Mouse (Mus musculus) adrenal gland, postnatal 10 days (tissue): Measurements from ENCODE around the gene Fam124a. TPM values are rescaled to one million over a fixed set of nuclear protein-coding genes. Genes with fewer than 3 reads are reported as not detected.
A peak's percentile ranks its signal among the peaks of the same experiment; 100 is the strongest.
"Not testable (repeated sequence)": the region's sequence is repeated elsewhere in the genome, so short reads cannot be mapped to it uniquely, and the experiment has no call there.

Experiments used
- DNase-seq: peaks from one replicate; pipeline ENCODE4 v3.0.0; 2021; ENCODE audit warnings: mixed read lengths
- long read RNA-seq, 2 experiments: library from polyadenylated mRNA; stranded (forward); transcript quantifications; one replicate each; pipeline ENCODE4 v2.0.0; 2021
- total RNA-seq, 2 experiments: library from RNA; stranded (reverse); gene quantifications; 2 replicates each; pipeline ENCODE4 v1.2.3; 2021

The Fam124a gene
- total RNA-seq: 1 to 10 TPM; 3.7 to 4.1 TPM
- long read RNA-seq, experiment 1: 0 reads
- long read RNA-seq, experiment 2, partial matches to known transcripts: 1 of 1 reads
- long read RNA-seq, experiment 2, other reads (novel, unspliced or antisense): 0 of 1 reads

GRCm38 (mm10) chr14:62555309-62555829 is at the start of gene Fam124a:
Gene Fam124a (plus strand): TSS chr14:62555737.
- peak; percentile 80 for DNase-seq

GRCm38 (mm10) chr14:62506261-62506660 is 49.3 kb upstream of the Fam124a start:
- DNase-seq: peak; percentile 12

GRCm38 (mm10) chr14:62509350-62509749 is 46.2 kb upstream of the Fam124a start:
- peak; percentile 50 for DNase-seq

GRCm38 (mm10) chr14:62512845-62513244 is 42.7 kb upstream of the Fam124a start:
- no peak for DNase-seq

- no peak for DNase-seq
These were observed 24.6 kb upstream of the Fam124a start for GRCm38 (mm10) chr14:62530951-62531350.

GRCm38 (mm10) chr14:62536127-62536526 is 19.4 kb upstream of the Fam124a start:
- no peak for DNase-seq

- DNase-seq: no peak
These were observed 18.5 kb upstream of the Fam124a start for GRCm38 (mm10) chr14:62536988-62537387.

GRCm38 (mm10) chr14:62539834-62540233 is 15.7 kb upstream of the Fam124a start:
- no peak for DNase-seq

- no peak for DNase-seq
These were observed 13.8 kb upstream of the Fam124a start for GRCm38 (mm10) chr14:62541751-62542150.

- DNase-seq: no peak
These were observed 9.2 kb upstream of the Fam124a start for GRCm38 (mm10) chr14:62546296-62546695.

- DNase-seq: no peak
These were observed 8.8 kb upstream of the Fam124a start for GRCm38 (mm10) chr14:62546746-62547145.

GRCm38 (mm10) chr14:62550121-62550520 is 5.4 kb upstream of the Fam124a start:
- DNase-seq: no peak

GRCm38 (mm10) chr14:62552771-62553170 is 2.8 kb upstream of the Fam124a start:
- DNase-seq: no peak

- no peak for DNase-seq
These were observed 1.8 kb upstream of the Fam124a start for GRCm38 (mm10) chr14:62553786-62554185.

GRCm38 (mm10) chr14:62555840-62556810 is 588 bp downstream of the Fam124a start:
- DNase-seq: no peak

GRCm38 (mm10) chr14:62557111-62557510 is 1.6 kb downstream of the Fam124a start:
- DNase-seq: no peak

GRCm38 (mm10) chr14:62561875-62562748 is 6.6 kb downstream of the Fam124a start:
- no peak for DNase-seq

- peak; percentile 41 for DNase-seq
These were observed 8.1 kb downstream of the Fam124a start for GRCm38 (mm10) chr14:62563679-62564078.

- not testable (repeated sequence) for DNase-seq
These were observed 11.3 kb downstream of the Fam124a start, which contains the start of gene Gm4131 for GRCm38 (mm10) chr14:62566821-62567220. Gene Gm4131 (minus strand): TSS chr14:62566921.

- DNase-seq: no peak
These were observed 13.9 kb downstream of the Fam124a start for GRCm38 (mm10) chr14:62569463-62569862.

- no peak for DNase-seq
These were observed 14.8 kb downstream of the Fam124a start for GRCm38 (mm10) chr14:62570299-62570698.

- no peak for DNase-seq
These were observed 17.9 kb downstream of the Fam124a start for GRCm38 (mm10) chr14:62573454-62573853.
